Mouse (Mus musculus) layer of hippocampus, adult 2 months (tissue): ENCODE results near the gene Gria1. TPM values are rescaled to one million over a fixed set of nuclear protein-coding genes. Genes with fewer than 3 reads are reported as not detected.

Experiments
- DNase-seq, 2 experiments: peaks; one replicate each; pipeline ENCODE4 v3.0.0; 2022; ENCODE audit warnings: low spot score in 2 of 2
- H3K27ac ChIP-seq: fragments of 200-600 bp; 2 replicates; pipeline ENCODE4 v1.8.1; 2022
- H3K4me3 ChIP-seq: fragments of 200-600 bp; 2 replicates; pipeline ENCODE4 v1.8.1; 2022; ENCODE audit warnings: mild to moderate bottlenecking
- CTCF ChIP-seq: fragments of 200-600 bp; conservative IDR thresholded peaks from 2 replicates; pipeline ENCODE4 v1.8.1; 2022; ENCODE audit warnings: antibody characterized with exemption, mild to moderate bottlenecking, moderate library complexity
- total RNA-seq, 2 experiments: library from RNA; stranded (reverse); gene quantifications; 2 replicates each; pipeline ENCODE4 v1.2.3; 2021

Gria1 gene
- total RNA-seq, 2 experiments from 2014 or later, result 751 TPM

- H3K4me3 ChIP-seq, result no peak overlapping the region
- H3K27ac ChIP-seq, result peak overlapping the region; percentile 60
- no peak for DNase-seq
- no peak for TF ChIP-seq CTCF
These were observed 68.2 kb downstream of the Gria1 start for GRCm38 (mm10) chr11:57079423-57079822.

DNA sequence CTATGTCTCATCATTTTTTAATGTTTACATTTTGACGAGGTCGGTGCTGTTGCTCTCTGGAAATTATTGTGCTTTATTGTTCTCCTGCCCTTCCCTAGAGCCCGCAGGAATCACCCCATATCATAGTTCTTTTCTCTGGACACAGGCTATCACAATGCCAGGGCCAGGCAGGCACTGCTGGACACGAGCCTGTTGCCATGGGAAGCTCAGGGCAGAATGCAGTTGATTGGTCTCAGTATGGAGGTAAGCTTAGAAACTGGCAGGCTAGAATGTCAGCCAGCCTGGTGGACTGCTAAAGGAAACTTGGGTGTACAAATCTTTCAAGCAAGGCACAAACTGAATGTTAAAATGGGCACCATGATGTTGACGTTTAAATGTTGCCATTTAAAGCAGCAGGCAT lies 78.3 kb downstream of the Gria1 start:
- no peak for DNase-seq
- Histone ChIP-seq H3K27ac (peak overlapping the region; percentile 49), H3K4me3 (no peak overlapping the region)
- TF ChIP-seq CTCF, result no peak

- no peak for DNase-seq
- Histone ChIP-seq H3K27ac (peak overlapping the region; percentile 10; the same call in 1 of the 2 replicates), H3K4me3 (no peak overlapping the region)
- TF ChIP-seq CTCF, result no peak
These were observed 79.5 kb downstream of the Gria1 start for GRCm38 (mm10) chr11:57090705-57091104.

DNA sequence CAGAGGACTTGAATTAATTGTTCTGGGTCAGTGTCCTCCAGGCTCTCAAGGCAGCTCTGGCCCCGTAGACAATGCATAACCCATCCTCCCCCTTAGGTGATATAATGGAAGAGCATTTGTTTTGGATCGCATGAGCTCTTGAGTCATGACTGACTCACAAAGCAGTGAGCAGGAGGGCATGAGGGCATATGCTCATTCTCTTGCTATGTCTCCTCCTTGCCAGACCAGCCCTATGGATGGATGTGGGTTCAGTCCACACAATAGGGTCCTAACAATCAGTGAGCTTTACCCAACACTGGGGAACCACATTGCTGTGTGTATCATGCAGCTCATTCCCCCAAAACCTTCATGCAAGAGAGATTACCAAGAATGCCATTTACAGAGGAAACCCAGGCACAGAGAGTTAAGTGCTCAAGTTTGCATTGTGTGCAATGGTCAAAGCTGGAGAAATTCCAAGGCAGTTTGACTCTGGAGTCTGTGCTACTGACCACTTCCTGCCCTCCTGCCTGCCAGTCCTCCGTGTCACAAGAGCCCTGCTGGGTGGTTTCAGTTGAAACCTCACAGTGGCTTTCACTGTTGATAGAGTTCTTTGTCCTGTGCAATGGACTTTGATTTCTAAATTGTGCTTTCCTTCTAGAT lies 80.2 kb downstream of the Gria1 start:
- peak overlapping the region; percentile 10; the same call in 1 of the 2 replicates for H3K27ac ChIP-seq
- TF ChIP-seq CTCF, result no peak
- H3K4me3 ChIP-seq, result no peak overlapping the region
- DNase-seq, result no peak

DNA sequence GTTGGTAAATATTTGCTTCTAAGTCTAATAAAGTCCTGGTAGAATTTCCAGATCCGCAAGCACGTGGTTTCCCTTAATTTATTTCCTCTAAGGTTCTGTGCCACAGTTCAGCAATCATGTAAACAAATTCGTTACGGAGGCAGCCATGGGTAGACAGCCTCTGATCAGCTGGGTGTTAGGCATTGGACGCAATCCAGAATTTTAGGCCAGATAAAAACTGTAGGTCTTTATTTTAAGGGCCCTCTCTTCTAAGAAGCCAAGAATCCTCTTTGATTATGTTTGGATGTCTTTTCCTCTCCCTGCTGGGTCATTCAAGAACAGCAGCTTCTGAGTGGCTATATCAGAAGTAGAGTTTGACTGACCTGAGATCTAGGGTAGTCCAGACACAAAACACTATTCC lies 89.3 kb downstream of the Gria1 start:
- Histone ChIP-seq H3K4me3 (no peak overlapping the region), H3K27ac (peak overlapping the region; percentile 60; the same call in 1 of the 2 replicates)
- DNase-seq, result no peak
- TF ChIP-seq CTCF, result peak; percentile 18; the same call in 1 of the 2 replicates

DNA sequence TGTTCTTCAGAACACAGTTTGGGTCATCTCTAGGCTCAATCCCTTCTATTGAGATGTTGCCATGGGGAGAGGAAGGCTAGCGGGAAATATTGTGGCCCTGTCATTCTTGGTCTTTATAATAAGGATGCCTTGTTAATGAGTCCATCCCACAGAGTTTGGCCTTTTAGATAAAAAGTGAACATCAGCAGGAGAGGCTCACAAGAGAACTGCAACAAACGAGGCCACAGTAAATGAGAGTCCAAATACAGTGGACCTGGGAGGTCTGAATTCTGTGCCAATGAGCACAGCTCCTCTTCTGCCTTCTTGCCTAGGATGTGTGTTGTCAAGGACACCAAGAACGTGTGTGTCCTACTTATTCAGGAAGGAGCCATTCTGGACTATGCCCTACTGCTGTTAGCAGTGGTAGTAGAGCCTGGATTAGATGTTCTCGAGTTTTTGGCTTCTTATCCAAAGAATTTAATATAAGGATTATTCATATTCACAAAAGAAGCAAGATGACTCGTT lies 92.6 kb downstream of the Gria1 start:
- Histone ChIP-seq H3K4me3 (no peak overlapping the region), H3K27ac (peak overlapping the region; percentile 43)
- no peak for TF ChIP-seq CTCF
- DNase-seq, result no peak

- DNase-seq, result no peak
- Histone ChIP-seq H3K4me3 (no peak overlapping the region), H3K27ac (peak overlapping the region; percentile 61)
- no peak for TF ChIP-seq CTCF
These were observed 94.5 kb downstream of the Gria1 start for GRCm38 (mm10) chr11:57105683-57106082.

- Histone ChIP-seq H3K27ac (peak overlapping the region; percentile 77), H3K4me3 (no peak overlapping the region)
- no peak for TF ChIP-seq CTCF
- DNase-seq, result no peak
These were observed 101.2 kb downstream of the Gria1 start for GRCm38 (mm10) chr11:57112386-57112785.

- peak in 1 of 2 experiments; percentile 42 for DNase-seq
- TF ChIP-seq CTCF, result no peak
- no peak overlapping the region for H3K4me3 ChIP-seq
- H3K27ac ChIP-seq, result peak overlapping the region; percentile 77
These were observed 103.2 kb downstream of the Gria1 start for GRCm38 (mm10) chr11:57114410-57114809.

DNA sequence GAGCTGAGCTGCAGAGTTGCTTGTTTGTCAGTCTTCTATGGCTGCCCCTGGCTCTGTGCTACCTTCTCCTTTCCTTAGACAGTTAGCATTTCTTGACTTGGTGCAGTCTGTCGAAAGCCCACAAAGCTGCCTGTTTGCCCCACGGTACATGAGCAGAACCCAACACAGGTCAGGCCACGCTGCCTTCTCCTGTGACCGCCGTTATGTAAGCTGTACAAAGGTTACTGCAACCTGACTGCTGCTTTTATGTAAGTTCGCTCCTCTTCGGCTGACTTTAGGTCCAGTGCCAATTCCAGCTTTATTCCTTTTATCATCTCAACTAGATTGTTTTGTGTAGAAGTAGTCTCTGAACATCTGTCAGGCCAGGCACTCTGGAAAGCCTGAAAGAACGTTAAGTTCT lies 115.9 kb downstream of the Gria1 start:
- no peak overlapping the region for H3K4me3 ChIP-seq

DNA sequence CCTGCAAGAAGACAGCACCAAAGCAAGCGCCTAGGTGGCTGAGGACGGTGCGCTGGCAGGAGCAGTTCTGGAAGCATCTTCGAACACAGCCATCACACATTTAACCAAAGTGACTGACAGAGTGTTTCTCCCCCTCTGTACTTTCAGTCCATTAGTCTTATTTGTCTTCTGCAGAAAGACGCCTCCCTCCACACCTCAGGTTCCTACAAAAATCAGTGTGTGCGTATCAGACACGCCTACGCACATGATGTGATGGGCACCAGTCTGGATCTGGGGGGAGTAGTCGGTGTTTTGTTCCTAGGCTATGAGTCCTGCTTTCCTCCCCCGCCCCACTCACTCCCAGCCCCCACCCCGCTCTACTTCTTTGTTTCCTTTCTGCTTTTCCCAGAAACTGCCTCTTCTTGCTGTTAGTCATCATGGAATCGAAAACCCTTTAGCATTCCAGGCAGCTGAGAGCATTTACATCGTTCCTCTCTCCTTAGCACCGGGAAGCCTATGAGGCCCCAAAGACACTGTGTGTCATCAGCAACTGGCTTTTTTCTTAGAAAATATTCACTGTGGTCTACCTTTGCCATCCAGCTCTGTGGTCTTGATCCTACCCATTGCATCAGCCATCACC lies 129.1 kb downstream of the Gria1 start:
- H3K27ac ChIP-seq, result peak overlapping the region; percentile 70
- DNase-seq, result peak; percentile 60 to 83
- no peak overlapping the region for H3K4me3 ChIP-seq
- TF ChIP-seq CTCF, result no peak

More for the DNA sequence above, 115.9 kb downstream of the Gria1 start:
- TF ChIP-seq CTCF, result no peak
- no peak for DNase-seq
- H3K27ac ChIP-seq, result peak overlapping the region; percentile 75

GRCm38 (mm10) chr11:57143681-57144080 lies 132.5 kb downstream of the Gria1 start:
- no peak overlapping the region for H3K4me3 ChIP-seq
- DNase-seq, result no peak
- peak overlapping the region; percentile 73; the same call in 1 of the 2 replicates for H3K27ac ChIP-seq
- TF ChIP-seq CTCF, result no peak

DNA sequence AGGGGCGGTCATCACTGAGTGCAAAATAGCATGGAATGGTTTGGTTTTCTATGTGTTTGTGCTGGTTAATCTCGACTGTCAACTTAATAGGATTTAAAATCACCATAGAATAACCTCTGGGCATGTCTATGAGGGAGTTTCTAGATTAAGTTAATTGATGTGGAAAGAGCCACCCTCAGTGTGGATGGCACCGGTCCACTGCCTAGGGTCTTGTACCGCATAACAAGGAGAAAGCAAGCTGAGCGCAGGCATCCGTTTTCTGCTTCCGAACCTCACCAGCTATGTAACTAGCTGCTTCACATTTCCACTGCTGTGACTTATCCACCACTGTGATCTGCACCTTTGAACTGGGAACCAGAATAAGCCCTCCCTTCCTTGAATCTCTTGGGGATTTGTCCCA lies 134.0 kb downstream of the Gria1 start:
- no peak for DNase-seq
- Histone ChIP-seq H3K27ac (peak overlapping the region; percentile 73), H3K4me3 (no peak overlapping the region)
- TF ChIP-seq CTCF, result no peak

- TF ChIP-seq CTCF, result no peak
- DNase-seq, result no peak
- peak overlapping the region; percentile 73 for H3K27ac ChIP-seq
- no peak overlapping the region for H3K4me3 ChIP-seq
These were observed 134.5 kb downstream of the Gria1 start for GRCm38 (mm10) chr11:57145704-57146103.
